Comparison of ENCODE assay signal across 23 mouse cellular contexts in the genomic region with DNA sequence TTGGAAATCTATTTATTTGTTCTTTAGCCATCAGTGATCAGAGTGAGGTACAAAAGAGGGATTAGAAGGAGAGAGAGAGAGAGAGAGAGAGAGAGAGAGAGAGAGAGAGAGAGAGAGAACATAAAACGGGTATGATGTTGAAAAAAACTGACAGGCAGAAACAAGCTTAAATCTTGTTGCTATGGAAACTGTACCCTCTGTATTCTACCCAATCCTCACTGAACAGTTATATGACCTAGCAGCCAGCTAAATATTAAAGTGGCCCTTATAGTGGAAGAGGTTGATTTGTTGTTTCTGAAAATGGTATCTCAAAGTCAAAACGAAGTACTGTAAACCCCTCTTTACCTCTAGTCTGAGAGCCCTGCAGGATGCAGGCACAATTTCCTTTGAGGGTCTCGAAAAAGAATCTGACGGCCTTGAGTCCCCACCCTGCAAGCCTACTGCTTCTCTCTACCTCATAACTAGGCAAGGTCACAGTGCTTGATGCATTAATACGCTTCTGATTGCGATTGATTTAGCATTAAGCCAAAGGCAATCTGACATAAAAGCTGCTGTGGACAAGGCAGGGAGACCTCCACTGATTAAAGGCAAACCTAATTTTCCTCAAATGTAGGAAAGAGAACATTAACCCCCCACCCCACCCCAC. TPM values are rescaled to one million over a fixed set of nuclear protein-coding genes. Genes with fewer than 3 reads are reported as not detected.
DNase-seq lines count a peak whose midpoint lies in the region; ATAC-seq and TF ChIP-seq lines count a peak whose summit lies in the region.
"Had no signal": no experiment of that assay in that cellular context is flagged by ENCODE, and none has a peak within 500 bp of the region (broad histone marks: within the 10 kb centered on the region; RNA-seq: fewer than 3 reads in every experiment).

No protein-coding gene starts in this region.

- TF ChIP-seq CTCF in hindbrain, postnatal 0 days (IDR thresholded peaks at IDR 0.05; ENCODE audit: low read depth): no peak

- no peak overlapping the region for H3K4me2 ChIP-seq in forebrain, embryonic 15.5 days (replicated peaks)
- H3K4me2 ChIP-seq in forebrain, embryonic 11.5 days (ENCODE audit: low read depth, low read length, severe bottlenecking): no peak overlapping the region
- no peak overlapping the region for H3K4me2 ChIP-seq in hindbrain, postnatal 0 days (ENCODE audit: low read depth, low read length)
- H3K4me2 ChIP-seq in neural tube, embryonic 15.5 days: no peak overlapping the region
- H3K4me2 ChIP-seq: heart, embryonic 11.5 days; limb, embryonic 15.5 days; liver, embryonic 15.5 days had no signal

- no peak overlapping the region for H3K9ac ChIP-seq in forebrain, embryonic 15.5 days (replicated peaks)
- no peak overlapping the region for H3K9ac ChIP-seq in forebrain, embryonic 11.5 days (ENCODE audit: low read length)
- no peak overlapping the region for H3K9ac ChIP-seq in hindbrain, postnatal 0 days (replicated peaks; ENCODE audit: low read length)
- H3K9ac ChIP-seq in neural tube, embryonic 15.5 days (replicated peaks): no peak overlapping the region
- H3K9ac ChIP-seq: limb, embryonic 15.5 days; liver, embryonic 15.5 days had no signal

- H3K36me3 ChIP-seq in forebrain, embryonic 15.5 days: no peaks in the 10 kb centered on the region
- no peaks in the 10 kb centered on the region for H3K36me3 ChIP-seq in forebrain, embryonic 11.5 days (ENCODE audit: control insufficient read depth, insufficient read depth, low read length)
- H3K36me3 ChIP-seq in hindbrain, postnatal 0 days (ENCODE audit: insufficient read depth, low read length): no peaks in the 10 kb centered on the region
- H3K36me3 ChIP-seq in neural tube, embryonic 15.5 days: no peaks in the 10 kb centered on the region
- H3K36me3 ChIP-seq: G1E; limb, embryonic 15.5 days; liver, embryonic 15.5 days had no signal

- H3K4me1 ChIP-seq in forebrain, embryonic 15.5 days: peaks cover 8% of the 10 kb centered on the region
- H3K4me1 ChIP-seq in forebrain, embryonic 11.5 days (replicated peaks; ENCODE audit: control insufficient read depth, insufficient read depth, low read length): no peaks in the 10 kb centered on the region
- H3K4me1 ChIP-seq in hindbrain, postnatal 0 days (ENCODE audit: insufficient read depth, low read length): no peaks in the 10 kb centered on the region
- H3K4me1 ChIP-seq in neural tube, embryonic 15.5 days: peaks cover 5% of the 10 kb centered on the region; the same call in 1 of the 2 replicates
- H3K4me1 ChIP-seq: limb, embryonic 15.5 days; liver, embryonic 15.5 days had no signal

- no peak overlapping the region for H3K4me3 ChIP-seq in forebrain, embryonic 15.5 days
- no peak overlapping the region for H3K4me3 ChIP-seq in forebrain, embryonic 11.5 days (ENCODE audit: low read depth, low read length)
- H3K4me3 ChIP-seq in hindbrain, postnatal 0 days (ENCODE audit: low read length): no peak overlapping the region
- H3K4me3 ChIP-seq in neural tube, embryonic 15.5 days (replicated peaks): no peak overlapping the region
- H3K4me3 ChIP-seq: layer of hippocampus, adult 2 months; limb, embryonic 15.5 days; liver, embryonic 15.5 days had no signal

- 69% methylated on average over 6 of the region's 6 CpGs for WGBS in forebrain, embryonic 15.5 days
- 76% methylated on average over 6 of the region's 6 CpGs for WGBS in forebrain, embryonic 11.5 days
- 56% methylated on average over 6 of the region's 6 CpGs for WGBS in hindbrain, postnatal 0 days
- WGBS in neural tube, embryonic 15.5 days: 65% methylated on average over 6 of the region's 6 CpGs

- no peaks in the 10 kb centered on the region for H3K9me3 ChIP-seq in forebrain, embryonic 15.5 days
- H3K9me3 ChIP-seq in forebrain, embryonic 11.5 days (ENCODE audit: control insufficient read depth, low read length): no peaks in the 10 kb centered on the region
- H3K9me3 ChIP-seq in hindbrain, postnatal 0 days (ENCODE audit: low read length): no peaks in the 10 kb centered on the region
- no peaks in the 10 kb centered on the region for H3K9me3 ChIP-seq in neural tube, embryonic 15.5 days (replicated peaks)
- H3K9me3 ChIP-seq: G1E; limb, embryonic 15.5 days; liver, embryonic 15.5 days had no signal

- no peaks in the 10 kb centered on the region for H3K27me3 ChIP-seq in forebrain, embryonic 15.5 days
- no peaks in the 10 kb centered on the region for H3K27me3 ChIP-seq in forebrain, embryonic 11.5 days (ENCODE audit: control insufficient read depth, insufficient read depth, low read length)
- H3K27me3 ChIP-seq in hindbrain, postnatal 0 days (ENCODE audit: insufficient read depth, low read length): no peaks in the 10 kb centered on the region
- H3K27me3 ChIP-seq in neural tube, embryonic 15.5 days (replicated peaks): no peaks in the 10 kb centered on the region
- H3K27me3 ChIP-seq: limb, embryonic 15.5 days; liver, embryonic 15.5 days had no signal

- H3K27ac ChIP-seq in forebrain, embryonic 15.5 days (replicated peaks): peak overlapping the region; percentile 52; the same call in 1 of the 2 replicates
- H3K27ac ChIP-seq in forebrain, embryonic 11.5 days (ENCODE audit: low read depth, low read length): no peak overlapping the region
- no peak overlapping the region; the same call in 1 of the 2 replicates for H3K27ac ChIP-seq in hindbrain, postnatal 0 days
- H3K27ac ChIP-seq in neural tube, embryonic 15.5 days (replicated peaks): peak overlapping the region; percentile 11; the same call in 1 of the 2 replicates
- H3K27ac ChIP-seq: kidney, postnatal 0 days; layer of hippocampus, adult 2 months; limb, embryonic 15.5 days; liver, embryonic 15.5 days; macrophage had no signal

- no peak for DNase-seq in forebrain, embryonic 11.5 days (ENCODE audit: low spot score)
- peak; percentile 43 for DNase-seq in brain, embryonic 18.5 days (ENCODE audit: low read depth, low spot score)
- peak; percentile 24 for DNase-seq in hindbrain, postnatal 0 days (ENCODE audit: low spot score)
- DNase-seq in urinary bladder, postnatal 25 days (ENCODE audit: low spot score): no peak
- DNase-seq in heart, adult 11 months: no peak
- DNase-seq: adrenal gland, postnatal 10 days; cerebellum, adult 11 months; cerebellum, postnatal 10 days; embryo, embryonic 11 days; heart, postnatal 10 days; kidney, adult 18-20 months; right cerebral cortex, postnatal 14 days; thymus, adult 18-20 months had no signal

- peak; percentile 78; the same call in 1 of the 2 replicates for ATAC-seq in forebrain, embryonic 15.5 days (replicated peaks)
- ATAC-seq in forebrain, embryonic 11.5 days (replicated peaks; ENCODE audit: low FRiP score): no peak
- ATAC-seq in hindbrain, postnatal 0 days: peak; percentile 80; the same call in 1 of the 2 replicates
- peak; percentile 81 for ATAC-seq in neural tube, embryonic 15.5 days (ENCODE audit: low FRiP score)
- ATAC-seq: activated CD4-positive, CD25-positive, alpha-beta regulatory T cell, adult 4 months had no signal

RNA-seq across cellular contexts. Expression of a gene that starts 28.5 kb away (rescaled TPM):
- 21.4 and 21.7 TPM in 2 replicates for polyA plus RNA-seq in forebrain, embryonic 15.5 days (2015; fragmentation: Nextera tagmentation; extraction: Ambion mirVana)
- 13.2 TPM in 2 replicates for polyA plus RNA-seq in forebrain, embryonic 11.5 days (2014; fragmentation: Nextera tagmentation; extraction: Ambion mirVana)
- total RNA-seq in hindbrain, postnatal 0 days (2014; rRNA removed): 9.0 and 11.9 TPM in 2 replicates
- 7.1 and 10.0 TPM in 2 replicates for polyA plus RNA-seq in hindbrain, postnatal 0 days (2015; fragmentation: Nextera tagmentation; extraction: Ambion mirVana)
- polyA plus RNA-seq in neural tube, embryonic 15.5 days (2015; fragmentation: Nextera tagmentation; extraction: Ambion mirVana): 8.3 and 9.2 TPM in 2 replicates
- polyA plus RNA-seq: G1E had no signal

Comparison
In these comparisons a context has a peak if more than half of its experiments do, and no peak if none do; other contexts are left out.
1. H3K27ac ChIP-seq: peak in forebrain, embryonic 15.5 days (single experiment) and neural tube, embryonic 15.5 days (single experiment); none in forebrain, embryonic 11.5 days (single experiment) and hindbrain, postnatal 0 days (single experiment).
2. DNase-seq: peak in brain, embryonic 18.5 days (single experiment) and hindbrain, postnatal 0 days (single experiment); none in forebrain, embryonic 11.5 days (single experiment), urinary bladder, postnatal 25 days (single experiment) and heart, adult 11 months (single experiment).